In the genomic region with DNA sequence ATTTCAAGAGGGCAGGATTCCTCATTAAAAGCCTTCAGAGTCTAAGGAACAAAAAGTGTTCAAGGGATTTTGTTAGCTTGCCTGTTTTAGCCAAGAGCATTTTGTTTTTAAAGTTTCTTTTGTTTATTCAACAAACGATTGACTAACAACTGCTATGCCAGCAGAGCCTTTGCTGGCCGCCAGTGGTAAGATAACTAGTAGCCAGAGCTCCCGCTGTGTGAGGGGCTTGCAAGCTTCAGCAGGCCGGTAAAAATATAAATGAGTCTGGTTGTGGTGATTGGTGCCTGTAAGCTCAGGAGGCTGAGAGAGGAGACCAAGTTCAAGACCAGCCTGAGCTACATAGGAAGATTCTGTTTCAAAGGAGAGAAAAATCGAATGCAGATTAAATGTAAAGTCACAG, we compare ENCODE assay signal across 24 mouse cellular contexts.
DNase-seq lines count a peak whose midpoint lies in the region; ATAC-seq and TF ChIP-seq lines count a peak whose summit lies in the region.
"Had no signal": no experiment of that assay in that cellular context is flagged by ENCODE, and none has a peak within 500 bp of the region (broad histone marks: within the 10 kb centered on the region; RNA-seq: fewer than 3 reads in every experiment).

No protein-coding gene starts in this region.

- H3K9me3 ChIP-seq in kidney, postnatal 0 days (replicated peaks; ENCODE audit: low read length) = no peaks in the 10 kb centered on the region
- no peaks in the 10 kb centered on the region for H3K9me3 ChIP-seq in limb, embryonic 11.5 days (ENCODE audit: control insufficient read depth, low read length)
- H3K9me3 ChIP-seq: forebrain, embryonic 15.5 days; hindbrain, embryonic 13.5 days; limb, embryonic 15.5 days; midbrain, embryonic 13.5 days; stomach, embryonic 15.5 days had no signal

- intact Hi-C loops in gastrocnemius, adult 2 months (cut with DNase I) = no loop called here
- intact Hi-C loops in left cerebral cortex, postnatal 10 days (cut with DNase I) = no loop called here

- no peak for TF ChIP-seq CTCF in gastrocnemius, adult 2 months (IDR thresholded peaks at IDR 0.05)
- TF ChIP-seq CTCF in kidney, postnatal 0 days (IDR thresholded peaks at IDR 0.05; ENCODE audit: low read depth) = no peak

- H3K27ac ChIP-seq in gastrocnemius, adult 2 months = peak overlapping the region; percentile 77
- H3K27ac ChIP-seq in kidney, postnatal 0 days = 0 out of 2 replicates have a peak overlapping the region, but pooled peaks have one; percentile 58
- H3K27ac ChIP-seq in limb, embryonic 11.5 days (replicated peaks; ENCODE audit: low read depth, low read length) = peak overlapping the region; percentile 22; the same call in 1 of the 2 replicates
- H3K27ac ChIP-seq: forebrain, embryonic 15.5 days; hindbrain, embryonic 13.5 days; midbrain, embryonic 13.5 days had no signal

- no peak overlapping the region for H3K9ac ChIP-seq in kidney, postnatal 0 days (ENCODE audit: low read depth, low read length)
- H3K9ac ChIP-seq in limb, embryonic 11.5 days (ENCODE audit: low read length) = no peak overlapping the region
- H3K9ac ChIP-seq: forebrain, embryonic 15.5 days; hindbrain, embryonic 13.5 days; limb, embryonic 15.5 days; liver, postnatal 0 days; midbrain, embryonic 13.5 days; stomach, embryonic 15.5 days had no signal

- no peaks in the 10 kb centered on the region for H3K36me3 ChIP-seq in kidney, postnatal 0 days (ENCODE audit: insufficient read depth, low read length)
- H3K36me3 ChIP-seq in limb, embryonic 11.5 days (ENCODE audit: control insufficient read depth, insufficient read depth, low read length) = no peaks in the 10 kb centered on the region
- H3K36me3 ChIP-seq: forebrain, embryonic 15.5 days; hindbrain, embryonic 13.5 days; limb, embryonic 15.5 days; midbrain, embryonic 13.5 days; stomach, embryonic 15.5 days had no signal

- no peaks in the 10 kb centered on the region for H3K27me3 ChIP-seq in kidney, postnatal 0 days (ENCODE audit: insufficient read depth, low read length)
- no peaks in the 10 kb centered on the region for H3K27me3 ChIP-seq in limb, embryonic 11.5 days (ENCODE audit: control insufficient read depth, insufficient read depth, low read length)
- H3K27me3 ChIP-seq: CH12.LX; stomach, embryonic 15.5 days had no signal

- H3K4me1 ChIP-seq in kidney, postnatal 0 days (replicated peaks; ENCODE audit: insufficient read depth, low read length) = peaks cover 8% of the 10 kb centered on the region; the same call in 1 of the 2 replicates
- peaks cover 59% of the 10 kb centered on the region for H3K4me1 ChIP-seq in limb, embryonic 11.5 days (ENCODE audit: control insufficient read depth, insufficient read depth, low read length)

- no peak overlapping the region for H3K4me2 ChIP-seq in kidney, postnatal 0 days (ENCODE audit: low read length)
- H3K4me2 ChIP-seq in limb, embryonic 11.5 days (ENCODE audit: low read depth, severe bottlenecking) = no peak overlapping the region
- H3K4me2 ChIP-seq: forebrain, embryonic 15.5 days; heart, embryonic 11.5 days; hindbrain, embryonic 13.5 days; limb, embryonic 15.5 days; midbrain, embryonic 13.5 days; stomach, embryonic 15.5 days had no signal

- H3K4me3 ChIP-seq in gastrocnemius, adult 2 months = no peak overlapping the region
- no peak overlapping the region for H3K4me3 ChIP-seq in kidney, postnatal 0 days (replicated peaks; ENCODE audit: low read depth, low read length)
- H3K4me3 ChIP-seq in limb, embryonic 11.5 days (ENCODE audit: low read depth, low read length) = no peak overlapping the region
- H3K4me3 ChIP-seq: erythroblast, embryonic 14.5 days; forebrain, embryonic 15.5 days; hindbrain, embryonic 13.5 days; limb, embryonic 15.5 days; midbrain, embryonic 13.5 days; stomach, embryonic 15.5 days had no signal

- 53% methylated on average over 5 of the region's 5 CpGs for WGBS in kidney, postnatal 0 days
- 18% methylated on average over 5 of the region's 5 CpGs for WGBS in limb, embryonic 11.5 days

- no peak for DNase-seq in gastrocnemius, adult 2 months
- DNase-seq in gastrocnemius, postnatal 4 days (ENCODE audit: low spot score in 2 of 2) = no peak
- no peak for DNase-seq in kidney, postnatal 0 days (ENCODE audit: low spot score)
- DNase-seq in kidney, adult 18-20 months = no peak
- peak; percentile 27 for DNase-seq in adipocyte (ENCODE audit: low spot score)
- DNase-seq in limb, embryonic 11.5 days (ENCODE audit: low spot score) = no peak
- no peak for DNase-seq in left cerebral cortex, postnatal 10 days (ENCODE audit: extremely low spot score in 1 of 2, low spot score in 2 of 2)
- DNase-seq: adrenal gland, postnatal 25 days; cerebellum, adult 2 months; gastrocnemius, postnatal 36 days; liver, postnatal 0 days; right cerebral cortex, postnatal 14 days; spleen, adult 18-20 months; thymus, adult 18-20 months; thymus, postnatal 4 days had no signal

- no peak for ATAC-seq in kidney, postnatal 0 days (replicated peaks; ENCODE audit: low FRiP score, low read depth)
- no peak for ATAC-seq in limb, embryonic 11.5 days (ENCODE audit: insufficient number of reproducible peaks, low FRiP score, low TSS enrichment, low read depth)
- ATAC-seq: forebrain, embryonic 15.5 days; inflammation-experienced regulatory T-cells, adult 6 months; liver, postnatal 0 days; midbrain, embryonic 13.5 days had no signal

Comparison
In these comparisons a context has a peak if more than half of its experiments do, and no peak if none do; other contexts are left out.
1. H3K27ac ChIP-seq: peak in every context shown above with its lines; median percentile 77 in gastrocnemius, adult 2 months; 58 in kidney, postnatal 0 days; 22 in limb, embryonic 11.5 days.